Mouse (Mus musculus) duodenum, adult 2 months (tissue): ENCODE data around the gene Mrpl36. TPM values are rescaled to one million over a fixed set of nuclear protein-coding genes. Genes with fewer than 3 reads are reported as not detected.

Experiments used
- polyA plus RNA-seq: library from polyadenylated mRNA; depleted of rRNA; stranded (reverse); fragments of >200 nt; gene quantifications from 2 replicates; pipeline ENCODE4 v1.2.3, GENCODE M21; 2012; ENCODE audit warnings: low replicate concordance; rRNA removed

Gene Mrpl36
- polyA plus RNA-seq, result 124 and 213 TPM in 2 replicates

GRCm38 (mm10) chr13:73327827-73328698 lies at the start of gene Mrpl36, which contains the start of gene Ndufs6:
Gene Mrpl36 (plus strand): TSS chr13:73328513.
Gene Ndufs6 (minus strand): TSS chr13:73328542.

Other genes with a start within 250 kb of the Mrpl36 start
- 0.09 and 0.12 TPM in 2 replicates for gene Irx4, start 68.0 kb upstream of the Mrpl36 start, polyA plus RNA-seq
- gene Ndufs6, start within 50 bp of the Mrpl36 start, polyA plus RNA-seq, result 26.6 and 33.4 TPM in 2 replicates
- 6.4 and 10.4 TPM in 2 replicates for gene Lpcat1, start 138.7 kb downstream of the Mrpl36 start, polyA plus RNA-seq
- 0.21 and 0.71 TPM in 2 replicates for gene Slc6a3, start 208.2 kb downstream of the Mrpl36 start, polyA plus RNA-seq